Mouse (Mus musculus): Measurements from ENCODE around the gene Gm12845.
"Not testable (repeated sequence)": the region's sequence is repeated elsewhere in the genome, so short reads cannot be mapped to it uniquely, and the experiment has no call there.

Gene Gm12845

DNA sequence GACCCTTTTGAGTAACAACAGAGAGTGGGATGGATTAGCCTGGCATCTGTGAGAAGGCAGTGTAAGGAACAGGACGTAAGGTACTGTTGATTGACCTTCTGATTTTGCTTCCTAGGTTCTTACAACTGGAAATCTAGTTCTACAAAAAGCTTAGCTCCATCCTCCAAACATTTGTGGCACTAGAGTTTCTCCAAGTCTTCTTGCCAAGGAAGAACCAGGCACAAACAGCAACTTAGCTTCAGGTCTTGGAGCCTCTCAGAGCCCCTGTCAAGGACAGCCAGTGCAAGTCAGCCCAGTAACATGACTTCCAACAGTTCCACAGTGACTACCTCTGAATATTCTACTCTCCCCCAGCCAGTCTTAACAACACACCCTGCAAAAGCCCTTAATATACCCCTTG is at the start of gene Gm12845:
TSS of gene Gm12845 (plus strand) at position 301 of the 400 bp plus-strand sequence.
- in situ Hi-C loops (cut with MboI; ENCODE audit: low pct_unique_long_range_greater_than_20kb in 1 of 2, low sequenced_read_pairs in 2 of 2, unreplicated experiment in 1 of 2), result loop anchor here in 1 of 2 experiments (25.0 kb wide), 1 partner anchor 613 kb away; no protein-coding TSS in a partner anchor

GRCm38 (mm10) chr4:117676903-117677302 is 47.3 kb upstream of the Gm12845 start:
- in situ Hi-C loops (cut with MboI; ENCODE audit: low pct_unique_long_range_greater_than_20kb in 1 of 2, low sequenced_read_pairs in 2 of 2, unreplicated experiment in 1 of 2), result no loop called here

GRCm38 (mm10) chr4:117680963-117681362 is 43.2 kb upstream of the Gm12845 start:
- in situ Hi-C loops (cut with MboI; ENCODE audit: low pct_unique_long_range_greater_than_20kb in 1 of 2, low sequenced_read_pairs in 2 of 2, unreplicated experiment in 1 of 2), result no loop called here

GRCm38 (mm10) chr4:117681931-117682461 is 42.2 kb upstream of the Gm12845 start, which contains the start of gene Dmap1:
Dmap1 (minus strand) TSS chr4:117682273.
- in situ Hi-C loops (cut with MboI; ENCODE audit: low pct_unique_long_range_greater_than_20kb in 1 of 2, low sequenced_read_pairs in 2 of 2, unreplicated experiment in 1 of 2), result no loop called here

- in situ Hi-C loops (cut with MboI; ENCODE audit: low pct_unique_long_range_greater_than_20kb in 1 of 2, low sequenced_read_pairs in 2 of 2, unreplicated experiment in 1 of 2), result no loop called here
Observed at GRCm38 (mm10) chr4:117682463-117682862, 41.7 kb upstream of the Gm12845 start.

DNA sequence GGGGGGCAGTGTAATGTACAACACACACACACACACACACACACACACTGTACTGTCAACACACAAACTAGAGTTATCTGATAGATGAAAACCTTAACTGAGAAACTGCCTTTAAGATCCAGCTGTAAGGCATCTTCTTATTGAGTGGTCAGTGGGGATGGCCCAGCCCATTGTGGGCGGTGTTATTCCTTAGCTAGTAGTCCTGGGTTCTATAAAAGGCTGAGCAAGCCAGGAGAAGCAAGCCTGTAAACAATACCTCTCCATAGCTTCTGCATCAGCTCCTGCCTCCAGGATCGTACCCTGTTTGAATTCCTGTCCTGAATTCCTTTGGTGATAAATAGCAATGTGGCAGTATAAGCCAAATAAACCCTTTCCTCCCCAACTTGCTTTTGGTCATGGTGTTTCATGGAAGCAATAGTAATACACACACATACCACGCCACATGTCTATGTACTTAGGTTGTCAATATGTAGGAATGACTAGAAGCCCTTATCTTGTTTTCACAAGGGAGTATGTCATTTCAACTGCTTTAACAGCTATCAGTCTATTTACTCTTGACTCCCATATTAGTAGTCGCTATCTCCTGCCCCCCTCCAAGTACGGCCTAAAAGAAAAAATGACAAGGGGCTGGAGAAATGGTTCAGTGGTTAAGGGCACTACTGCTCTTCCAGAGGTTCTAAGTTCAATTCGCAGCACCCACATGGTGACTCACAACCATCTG is 41.0 kb upstream of the Gm12845 start:
- in situ Hi-C loops (cut with MboI; ENCODE audit: low pct_unique_long_range_greater_than_20kb in 1 of 2, low sequenced_read_pairs in 2 of 2, unreplicated experiment in 1 of 2), result no loop called here

DNA sequence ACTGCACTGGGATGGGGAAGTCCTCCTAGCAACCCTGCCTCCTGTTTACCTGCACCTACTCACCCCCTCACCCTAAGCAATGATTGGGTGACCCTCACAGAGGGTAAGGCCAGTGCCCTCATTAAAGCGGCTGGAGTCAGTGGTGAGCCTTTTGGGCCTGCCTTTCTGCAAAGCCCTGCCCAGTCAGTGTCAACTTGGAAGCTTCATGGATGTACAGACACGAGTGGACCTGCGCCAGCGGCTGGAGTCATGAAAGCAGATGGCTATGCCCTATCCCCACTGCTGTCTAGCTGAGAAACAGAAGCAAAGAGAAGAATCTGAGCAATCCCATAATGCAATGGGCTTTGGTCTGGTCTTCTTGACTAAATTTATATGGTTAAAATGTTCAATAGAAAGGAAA is 37.9 kb upstream of the Gm12845 start:
- in situ Hi-C loops (cut with MboI; ENCODE audit: low pct_unique_long_range_greater_than_20kb in 1 of 2, low sequenced_read_pairs in 2 of 2, unreplicated experiment in 1 of 2), result no loop called here

- in situ Hi-C loops (cut with MboI; ENCODE audit: low pct_unique_long_range_greater_than_20kb in 1 of 2, low sequenced_read_pairs in 2 of 2, unreplicated experiment in 1 of 2), result loop anchor here in 1 of 2 experiments (25.0 kb wide), 1 partner anchor 632 kb away; no protein-coding TSS in a partner anchor
Observed at GRCm38 (mm10) chr4:117705361-117705760, 18.9 kb upstream of the Gm12845 start.

DNA sequence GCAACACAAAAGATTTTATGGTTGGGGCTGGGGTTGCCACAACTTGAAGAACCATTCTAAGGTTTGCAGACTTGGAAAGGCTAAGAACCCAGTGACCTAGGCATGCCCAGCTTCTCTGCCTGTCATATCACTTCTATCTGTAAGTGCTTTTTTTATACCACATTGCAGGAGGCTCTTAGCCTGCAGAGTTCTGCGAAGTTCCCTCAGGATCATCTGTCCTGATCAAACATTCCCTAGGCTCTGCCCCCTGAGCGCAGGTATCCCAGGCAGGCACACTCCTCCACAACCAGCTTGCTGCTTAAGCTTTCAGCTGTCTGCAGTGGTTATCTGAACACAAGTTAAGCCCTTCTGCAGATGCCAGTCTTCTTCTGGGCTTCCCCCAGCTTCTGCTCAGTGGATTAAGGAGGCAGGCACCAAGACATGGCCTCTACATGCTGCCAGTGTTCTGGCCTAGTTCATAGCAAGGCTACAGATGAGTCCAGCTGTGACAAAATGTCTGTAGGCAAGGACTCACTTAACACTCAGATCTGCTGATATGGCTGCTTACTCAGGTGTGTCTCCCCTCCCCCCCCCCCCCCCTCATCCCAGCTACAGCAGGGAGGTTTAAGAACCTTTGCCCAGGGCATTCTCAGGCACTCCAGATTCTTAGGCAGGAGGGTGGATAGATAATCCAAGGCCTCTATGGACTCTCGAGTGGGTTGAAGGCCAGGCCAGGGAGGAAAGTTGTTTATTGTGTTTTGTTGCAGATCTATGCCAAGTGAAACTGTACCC is 15.2 kb upstream of the Gm12845 start:
- in situ Hi-C loops (cut with MboI; ENCODE audit: low pct_unique_long_range_greater_than_20kb in 1 of 2, low sequenced_read_pairs in 2 of 2, unreplicated experiment in 1 of 2), result loop anchor here in 1 of 2 experiments (25.0 kb wide), 1 partner anchor 628 kb away; no protein-coding TSS in a partner anchor

GRCm38 (mm10) chr4:117712314-117712713 is 11.9 kb upstream of the Gm12845 start:
- in situ Hi-C loops (cut with MboI; ENCODE audit: low pct_unique_long_range_greater_than_20kb in 1 of 2, low sequenced_read_pairs in 2 of 2, unreplicated experiment in 1 of 2), result loop anchor here in 1 of 2 experiments (10.0 to 25.0 kb wide), 2 partner anchors 52 to 625 kb away; partner anchors contain the start of gene Klf17

GRCm38 (mm10) chr4:117713303-117714098 is 10.7 kb upstream of the Gm12845 start:
- in situ Hi-C loops (cut with MboI; ENCODE audit: low pct_unique_long_range_greater_than_20kb in 1 of 2, low sequenced_read_pairs in 2 of 2, unreplicated experiment in 1 of 2), result loop anchor here in 1 of 2 experiments (10.0 to 25.0 kb wide), 2 partner anchors 51 to 624 kb away; partner anchors contain the start of gene Klf17

DNA sequence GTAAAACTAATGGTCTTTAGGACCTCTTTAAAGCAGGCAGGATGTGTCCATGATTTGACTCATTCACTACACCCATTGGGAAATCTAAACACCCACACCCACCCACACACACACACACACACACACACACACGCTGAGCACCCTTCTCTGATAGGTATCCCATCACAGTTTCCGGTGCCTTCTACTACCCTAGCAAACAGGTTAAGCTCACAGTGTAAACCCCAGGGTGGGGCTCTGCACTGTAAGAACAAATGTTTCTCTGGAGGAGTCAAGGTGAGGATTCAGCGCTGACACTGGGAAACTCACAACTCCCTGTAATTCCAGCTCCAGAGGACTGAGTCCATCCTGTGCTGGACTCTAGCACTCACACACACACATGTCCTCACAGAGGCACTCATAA is 7.7 kb downstream of the Gm12845 start:
- in situ Hi-C loops (cut with MboI; ENCODE audit: low pct_unique_long_range_greater_than_20kb in 1 of 2, low sequenced_read_pairs in 2 of 2, unreplicated experiment in 1 of 2), result no loop called here

- in situ Hi-C loops (cut with MboI; ENCODE audit: low pct_unique_long_range_greater_than_20kb in 1 of 2, low sequenced_read_pairs in 2 of 2, unreplicated experiment in 1 of 2), result no loop called here
Observed at GRCm38 (mm10) chr4:117737559-117737958, 13.3 kb downstream of the Gm12845 start.

GRCm38 (mm10) chr4:117752469-117752868 is 28.3 kb downstream of the Gm12845 start:
- in situ Hi-C loops (cut with MboI; ENCODE audit: low pct_unique_long_range_greater_than_20kb in 1 of 2, low sequenced_read_pairs in 2 of 2, unreplicated experiment in 1 of 2), result not testable (repeated sequence)

DNA sequence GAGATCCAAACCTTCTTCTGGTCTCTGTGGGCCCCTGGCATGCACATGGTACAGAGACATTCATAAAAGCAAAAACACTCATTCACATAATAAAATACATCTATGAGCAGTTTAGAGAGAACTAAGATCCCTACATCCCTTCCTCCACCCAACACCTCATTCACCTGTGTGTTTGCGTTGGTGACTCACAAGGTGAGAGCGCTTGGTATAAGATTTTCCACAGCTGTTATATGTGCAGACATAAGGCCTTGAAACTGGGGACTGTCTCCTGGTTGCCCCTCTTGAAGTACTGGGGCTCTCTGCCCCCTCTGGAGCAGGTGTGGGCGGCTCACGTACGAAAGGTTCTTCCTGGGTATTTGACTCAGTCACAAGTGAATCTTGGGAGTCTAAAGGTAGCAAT is 35.9 kb downstream of the Gm12845 start:
- in situ Hi-C loops (cut with MboI; ENCODE audit: low pct_unique_long_range_greater_than_20kb in 1 of 2, low sequenced_read_pairs in 2 of 2, unreplicated experiment in 1 of 2), result loop anchor here in 1 of 2 experiments (10.0 kb wide), 1 partner anchor 45 kb away; no protein-coding TSS in a partner anchor

DNA sequence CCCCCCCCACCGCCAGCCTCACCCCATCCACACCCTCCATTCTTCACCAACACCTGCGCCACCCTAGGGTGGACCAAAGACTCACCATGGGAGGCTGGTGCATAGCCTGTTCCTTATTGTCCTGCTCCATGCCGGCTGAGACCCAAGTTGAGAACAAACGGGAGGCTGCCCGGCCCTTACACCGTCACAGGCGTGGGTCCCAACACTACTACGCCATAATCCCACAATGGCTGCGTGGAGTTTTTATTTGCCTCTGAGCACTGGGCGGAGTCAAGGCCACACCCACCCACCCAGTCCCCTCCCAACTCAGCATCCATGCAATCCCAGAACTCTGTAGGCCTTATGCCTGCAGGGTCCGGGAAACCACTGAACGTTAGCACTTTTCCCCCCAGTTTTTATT is 41.2 kb downstream of the Gm12845 start, which contains the start of gene Klf17:
TSS of gene Klf17 (minus strand) at position 233 of the 400 bp plus-strand sequence.
- in situ Hi-C loops (cut with MboI; ENCODE audit: low pct_unique_long_range_greater_than_20kb in 1 of 2, low sequenced_read_pairs in 2 of 2, unreplicated experiment in 1 of 2), result loop anchor here in 1 of 2 experiments (10.0 kb wide), 1 partner anchor 51 kb away; no protein-coding TSS in a partner anchor

DNA sequence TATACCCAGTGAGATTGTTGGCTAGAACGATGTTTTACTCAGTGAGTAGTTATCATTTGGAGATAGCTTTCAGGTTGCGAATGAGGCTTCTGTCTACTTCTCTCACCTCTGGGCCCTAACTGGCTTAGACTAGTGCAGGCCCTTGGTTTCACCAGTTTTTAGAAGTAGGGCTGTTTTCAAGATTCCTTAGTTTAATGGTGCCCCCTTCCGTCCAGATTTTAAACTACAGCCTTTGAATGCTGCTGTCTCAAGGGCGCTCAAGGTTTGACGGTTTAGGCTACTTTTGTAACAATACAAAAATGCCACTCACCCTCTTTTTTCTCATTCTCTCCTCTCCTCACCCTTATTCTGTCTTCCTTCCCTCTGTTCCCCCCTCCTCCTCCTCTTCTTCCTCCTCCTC is 46.7 kb downstream of the Gm12845 start:
- in situ Hi-C loops (cut with MboI; ENCODE audit: low pct_unique_long_range_greater_than_20kb in 1 of 2, low sequenced_read_pairs in 2 of 2, unreplicated experiment in 1 of 2), result no loop called here

GRCm38 (mm10) chr4:117772960-117773359 is 48.7 kb downstream of the Gm12845 start:
- in situ Hi-C loops (cut with MboI; ENCODE audit: low pct_unique_long_range_greater_than_20kb in 1 of 2, low sequenced_read_pairs in 2 of 2, unreplicated experiment in 1 of 2), result no loop called here
